Mouse (Mus musculus) midbrain, embryonic 11.5 days (tissue): ENCODE measurements around the gene Hnrnpk. TPM values are rescaled to one million over a fixed set of nuclear protein-coding genes. Genes with fewer than 3 reads are reported as not detected.
"Not testable (repeated sequence)": the region's sequence is repeated elsewhere in the genome, so short reads cannot be mapped to it uniquely, and the experiment has no call there.

Experiments
- ATAC-seq: fragments of 200-750 bp; cut with Nextera tagmentation; 2 replicates; pipeline ENCODE4 v1.8.0; 2017; ENCODE audit warnings: moderate TSS enrichment, moderate library complexity; ENCODE audit not compliant: low FRiP score
- DNase-seq: peaks from one replicate; pipeline ENCODE4 v3.0.0; 2015; ENCODE audit warnings: low spot score; ENCODE audit errors: missing footprints
- H3K27ac ChIP-seq: fragments of 300-500 bp; sonication (generic); 2 replicates; pipeline ENCODE4 v1.5.1; 2014; ENCODE audit warnings: low read depth, low read length
- H3K27me3 ChIP-seq: fragments of 300-500 bp; sonication (generic); 2 replicates; pipeline ENCODE4 v1.6.1; 2014; ENCODE audit warnings: mild to moderate bottlenecking, low read length, moderate library complexity, mixed read lengths; ENCODE audit not compliant: control insufficient read depth, insufficient read depth
- H3K36me3 ChIP-seq: fragments of 300-500 bp; sonication (generic); 2 replicates; pipeline ENCODE4 v1.6.1; 2014; ENCODE audit warnings: mild to moderate bottlenecking, low read length, moderate library complexity, mixed read lengths; ENCODE audit not compliant: control insufficient read depth, insufficient read depth
- H3K4me1 ChIP-seq: fragments of 300-500 bp; sonication (generic); 2 replicates; pipeline ENCODE4 v1.6.1; 2014; ENCODE audit warnings: low read length; ENCODE audit not compliant: control insufficient read depth, insufficient read depth
- H3K4me2 ChIP-seq: fragments of 300-500 bp; sonication (generic); 2 replicates; pipeline ENCODE4 v1.6.1; 2014; ENCODE audit warnings: mild to moderate bottlenecking, moderate library complexity
- H3K4me3 ChIP-seq: fragments of 300-500 bp; sonication (generic); 2 replicates; pipeline ENCODE4 v1.5.1; 2014; ENCODE audit warnings: low read depth, low read length
- H3K9ac ChIP-seq: fragments of 300-500 bp; sonication (generic); 2 replicates; pipeline ENCODE4 v1.6.1; 2014; ENCODE audit warnings: low read length
- H3K9me3 ChIP-seq: fragments of 300-500 bp; sonication (generic); 2 replicates; pipeline ENCODE4 v1.6.1; 2016; ENCODE audit warnings: low read length; ENCODE audit not compliant: control insufficient read depth
- WGBS: fragments of 180-500 bp; shearing (Covaris S2); extraction: QIAGEN DNeasy Blood & Tissue Kit; methylation state at CpG from one replicate; pipeline ENCODE4 v1.1.7; 2014; 5-methylcytosine and 5-hydroxymethylcytosine counted together
- polyA plus RNA-seq: library from polyadenylated mRNA; unstranded; fragments of >200 nt; fragmentation: Nextera tagmentation; extraction: Ambion mirVana; gene quantifications from 2 replicates; pipeline ENCODE4 v1.2.1, GENCODE M21; 2014

The Hnrnpk gene
- polyA plus RNA-seq, 1 experiment from 2014 or later, result 2,649 TPM

DNA sequence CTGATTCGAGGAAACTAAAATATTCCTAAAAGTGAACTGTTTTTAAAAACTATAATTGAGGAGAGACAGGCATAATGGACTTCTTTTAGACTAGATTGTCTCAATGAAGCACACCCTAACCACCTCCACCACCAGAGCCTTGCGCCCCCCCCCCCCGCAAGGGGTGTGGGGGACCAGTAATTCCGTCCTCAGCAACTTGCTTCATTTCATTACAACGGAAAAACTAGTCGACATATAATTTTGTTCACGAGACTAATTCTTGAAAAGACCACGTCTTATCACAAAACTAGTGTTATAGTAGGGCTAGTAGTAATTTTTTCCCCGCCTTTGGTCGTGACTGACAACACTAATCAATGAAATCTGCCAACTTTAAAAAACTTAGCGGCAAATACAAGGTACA lies 2.6 kb downstream of the Hnrnpk start:
- Histone ChIP-seq H3K27ac (no peak overlapping the region), H3K36me3 (peaks cover 10% of the 10 kb centered on the region), H3K4me3 (peak overlapping the region; percentile 100), H3K9ac (peak overlapping the region; percentile 100), H3K9me3 (no peaks in the 10 kb centered on the region), H3K4me1 (peaks cover 2% of the 10 kb centered on the region; the same call in 1 of the 2 replicates), H3K4me2 (peak overlapping the region; percentile 69), H3K27me3 (no peaks in the 10 kb centered on the region)
- peak; percentile 94 for DNase-seq
- ATAC-seq, result no peak
- under 1% methylated on average over 11 of the region's 11 CpGs for WGBS

DNA sequence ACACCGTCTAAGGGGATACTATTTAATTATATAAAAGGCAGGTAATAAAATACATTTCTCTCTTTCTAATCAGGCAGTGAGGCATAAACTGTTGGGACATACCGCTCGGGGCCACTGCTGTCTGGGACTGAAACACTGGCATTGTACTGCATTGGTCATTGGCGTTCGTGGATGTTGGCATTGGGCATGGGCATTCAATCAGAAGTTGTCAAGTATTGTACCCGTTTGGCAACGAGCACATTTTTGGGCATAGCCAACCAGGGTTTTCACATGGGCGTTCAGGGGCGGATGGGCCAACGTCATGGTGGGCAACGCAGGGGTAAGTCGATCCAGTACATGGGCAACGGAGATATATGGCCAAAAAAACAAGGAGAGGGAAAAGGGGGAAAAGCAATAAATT lies 5.5 kb downstream of the Hnrnpk start:
- H3K36me3 ChIP-seq, result peaks cover 14% of the 10 kb centered on the region
- no peaks in the 10 kb centered on the region for H3K27me3 ChIP-seq
- H3K4me2 ChIP-seq, result no peak overlapping the region
- 90% methylated on average over 13 of the region's 13 CpGs for WGBS
- no peak overlapping the region for H3K9ac ChIP-seq
- H3K9me3 ChIP-seq, result no peaks in the 10 kb centered on the region
- no peak overlapping the region for H3K27ac ChIP-seq
- ATAC-seq, result no peak
- no peak overlapping the region for H3K4me3 ChIP-seq
- peaks cover 2% of the 10 kb centered on the region; the same call in 1 of the 2 replicates for H3K4me1 ChIP-seq
- DNase-seq, result peak; percentile 87

DNA sequence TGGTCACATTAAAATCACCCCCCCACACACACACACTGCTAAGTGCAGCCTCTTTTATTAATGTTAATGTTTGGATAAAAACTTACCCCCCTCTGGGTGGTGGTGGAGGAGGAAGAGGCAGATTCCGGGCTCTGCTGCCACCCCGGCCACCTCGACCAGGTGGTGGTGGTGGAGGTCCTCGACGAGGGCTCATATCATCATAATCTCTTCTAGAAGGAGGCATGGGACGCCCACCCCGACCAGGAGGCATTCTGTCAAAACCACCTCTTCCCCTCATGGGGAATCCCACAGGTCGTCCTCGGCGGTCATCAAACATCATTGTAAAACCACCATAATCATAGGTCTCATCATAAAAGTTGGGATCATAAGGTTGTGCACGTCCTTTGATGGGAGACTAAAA lies 8.8 kb downstream of the Hnrnpk start:
- H3K4me2 ChIP-seq, ATAC-seq, H3K9me3 ChIP-seq, H3K27ac ChIP-seq, H3K4me1 ChIP-seq, H3K27me3 ChIP-seq, H3K4me3 ChIP-seq, H3K9ac ChIP-seq: not testable (repeated sequence)
- 93% methylated on average over 11 of the region's 11 CpGs for WGBS
- H3K36me3 ChIP-seq, result peaks cover 17% of the 10 kb centered on the region
- DNase-seq, result peak; percentile 81

DNA sequence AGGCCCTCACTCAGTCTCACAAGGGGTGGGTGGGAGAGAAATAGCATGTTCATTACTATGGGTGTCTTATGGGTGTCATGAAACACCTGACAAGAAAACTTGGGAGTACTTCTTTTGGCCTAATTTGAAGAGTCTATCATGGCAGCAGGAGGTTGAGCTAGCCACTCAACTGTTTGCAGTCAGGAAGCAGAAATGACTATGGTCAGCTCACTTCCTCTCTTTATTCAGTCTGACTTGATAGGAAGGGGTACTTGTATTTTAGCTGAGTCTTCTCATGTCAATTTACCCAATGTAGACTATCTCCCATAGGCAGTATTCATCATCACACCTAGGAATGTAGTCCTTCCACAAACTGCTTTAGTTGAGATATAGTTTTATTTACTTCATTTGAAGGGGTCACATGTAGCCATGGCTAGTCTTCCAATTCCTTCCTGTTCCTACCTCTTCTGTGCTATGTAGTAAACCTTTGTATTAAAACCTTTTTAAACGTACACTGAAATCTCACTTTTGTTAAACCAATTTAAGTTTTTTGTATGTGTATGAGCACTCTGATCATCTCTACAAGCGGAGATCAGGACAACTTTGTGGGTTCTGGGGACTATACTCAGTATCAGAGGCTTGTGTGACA lies 13.7 kb downstream of the Hnrnpk start:
- WGBS, result 86% methylated on average over 2 of the region's 2 CpGs
- Histone ChIP-seq H3K9ac (no peak overlapping the region), H3K9me3 (no peaks in the 10 kb centered on the region), H3K4me3 (no peak overlapping the region), H3K4me2 (no peak overlapping the region), H3K36me3 (peaks cover 7% of the 10 kb centered on the region; the same call in 1 of the 2 replicates), H3K27me3 (no peaks in the 10 kb centered on the region), H3K27ac (no peak overlapping the region), H3K4me1 (no peaks in the 10 kb centered on the region)
- DNase-seq (no peak), ATAC-seq (no peak)

DNA sequence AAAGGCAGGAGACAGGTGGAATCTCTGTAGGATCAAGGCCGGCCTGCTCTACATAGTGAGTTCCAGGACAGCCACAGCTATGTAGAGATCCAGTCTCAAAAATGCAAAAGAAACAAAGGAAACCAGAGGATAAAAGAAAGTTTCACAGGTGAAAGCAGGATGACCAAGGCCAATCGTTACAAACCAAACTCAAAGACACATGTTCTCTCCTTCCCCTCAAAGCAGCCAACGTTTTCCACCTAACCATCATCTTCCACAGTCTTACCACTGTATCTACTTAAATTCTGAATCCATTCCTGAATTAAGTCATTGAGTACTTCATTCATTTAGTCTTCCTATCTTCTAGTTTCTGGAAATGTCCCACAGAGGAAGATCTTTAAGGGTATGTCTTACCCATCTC lies 14.8 kb downstream of the Hnrnpk start:
- 68% methylated on average over 3 of the region's 3 CpGs for WGBS
- H3K4me1 ChIP-seq, result peaks cover 4% of the 10 kb centered on the region; the same call in 1 of the 2 replicates
- no peaks in the 10 kb centered on the region for H3K9me3 ChIP-seq
- no peaks in the 10 kb centered on the region for H3K27me3 ChIP-seq
- ATAC-seq, result 0 out of 2 replicates have a peak, but pooled peaks have one; percentile 8
- no peak overlapping the region for H3K4me2 ChIP-seq
- H3K27ac ChIP-seq, result no peak overlapping the region
- peaks cover 3% of the 10 kb centered on the region; the same call in 1 of the 2 replicates for H3K36me3 ChIP-seq
- peak; percentile 89 for DNase-seq
- H3K4me3 ChIP-seq, result no peak overlapping the region
- H3K9ac ChIP-seq, result no peak overlapping the region

DNA sequence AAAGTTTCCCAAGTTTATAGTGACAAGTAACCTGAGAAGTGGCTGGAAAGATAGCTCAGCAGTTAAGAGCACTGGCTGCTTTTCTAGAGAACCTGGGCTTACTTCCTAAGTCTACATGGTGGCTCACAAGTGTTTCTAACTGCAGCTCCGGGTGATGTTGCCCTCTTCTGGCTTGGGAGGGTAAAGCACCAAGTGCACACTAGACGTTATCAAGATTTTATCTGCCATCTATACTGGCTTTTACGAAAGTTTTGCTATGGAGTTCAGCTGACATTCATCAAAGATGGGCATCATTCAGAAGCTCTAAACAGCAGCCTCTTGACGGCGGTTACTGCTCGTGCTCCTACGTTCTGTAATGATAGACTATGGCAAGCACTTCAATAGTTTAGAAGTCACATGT lies 15.2 kb downstream of the Hnrnpk start:
- ATAC-seq, result 0 out of 2 replicates have a peak, but pooled peaks have one; percentile 14
- Histone ChIP-seq H3K4me3 (no peak overlapping the region), H3K36me3 (peaks cover 3% of the 10 kb centered on the region; the same call in 1 of the 2 replicates), H3K9me3 (no peaks in the 10 kb centered on the region), H3K27me3 (no peaks in the 10 kb centered on the region), H3K27ac (no peak overlapping the region), H3K9ac (no peak overlapping the region), H3K4me1 (peaks cover 4% of the 10 kb centered on the region; the same call in 1 of the 2 replicates), H3K4me2 (no peak overlapping the region)
- peak; percentile 94 for DNase-seq
- whole genome bisulfite sequencing, result 21% methylated on average over 7 of the region's 7 CpGs

DNA sequence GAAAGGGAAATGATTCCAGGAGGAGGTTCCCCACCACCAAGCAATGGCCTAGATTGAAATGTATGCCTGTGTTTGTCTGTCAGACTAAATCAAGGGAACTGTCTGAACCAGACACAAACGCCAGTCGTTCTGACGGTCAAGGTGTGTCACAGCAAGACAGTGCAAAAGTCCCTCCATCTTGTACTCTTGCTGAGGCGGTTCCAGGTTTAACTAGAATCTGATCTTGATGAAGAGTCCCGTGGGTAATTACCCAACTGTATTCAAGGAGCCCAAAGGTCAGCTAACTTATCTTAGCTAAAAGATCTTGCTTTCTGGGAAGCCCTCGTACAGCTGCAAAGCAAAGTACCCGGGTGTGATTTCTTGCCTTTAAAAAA lies 17.6 kb downstream of the Hnrnpk start:
- H3K36me3 ChIP-seq, result peaks cover 19% of the 10 kb centered on the region
- peak overlapping the region; percentile 89 for H3K9ac ChIP-seq
- H3K27me3 ChIP-seq, result no peaks in the 10 kb centered on the region
- 0 out of 2 replicates have a peak, but pooled peaks have one; percentile 3 for ATAC-seq
- 87% methylated on average over 7 of the region's 7 CpGs for WGBS
- peaks cover 4% of the 10 kb centered on the region; the same call in 1 of the 2 replicates for H3K4me1 ChIP-seq
- peak overlapping the region; percentile 83 for H3K4me2 ChIP-seq
- H3K4me3 ChIP-seq, result peak overlapping the region; percentile 77
- peaks cover 14% of the 10 kb centered on the region for H3K9me3 ChIP-seq
- DNase-seq, result no peak
- H3K27ac ChIP-seq, result no peak overlapping the region

DNA sequence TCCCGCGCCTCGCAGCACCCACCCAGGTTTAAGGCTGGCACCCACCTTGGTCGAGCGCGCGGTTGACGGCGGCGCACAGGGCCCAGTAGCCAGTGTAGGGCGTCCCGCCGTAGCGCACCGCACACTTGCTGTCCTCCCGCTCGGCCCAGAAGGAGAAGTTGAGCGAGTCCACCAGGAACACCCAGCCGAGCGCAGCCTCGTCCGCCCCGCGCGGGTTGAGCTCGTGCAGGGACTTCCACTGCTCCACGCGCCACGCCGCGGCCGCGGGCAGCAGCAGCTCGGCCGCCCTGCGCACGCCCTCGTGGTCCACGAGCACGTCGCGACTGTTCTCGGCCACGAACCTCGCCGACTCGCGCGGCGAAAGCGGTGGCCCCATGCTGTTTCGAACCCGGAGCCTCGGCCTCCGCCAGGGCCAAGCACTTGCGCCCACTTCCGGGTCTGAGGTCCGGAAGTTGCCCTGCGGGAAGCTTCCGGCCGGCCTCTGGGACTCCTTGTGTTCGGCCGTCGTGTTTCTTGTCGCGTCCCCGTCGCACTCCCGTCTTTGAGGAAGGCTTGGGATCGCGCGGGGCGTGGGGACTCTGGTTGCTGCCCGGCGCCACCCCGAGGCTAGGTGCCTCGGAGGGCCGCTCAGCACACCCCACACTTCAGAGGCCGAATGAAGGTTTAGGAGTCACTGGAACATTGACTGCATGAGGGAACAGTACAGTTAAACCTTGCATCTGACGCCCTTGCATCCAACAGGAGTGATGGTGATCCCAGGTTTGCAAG lies 18.2 kb downstream of the Hnrnpk start, which contains the start of gene 2210016F16Rik:
Gene 2210016F16Rik (minus strand): TSS at position 447 of the 768 bp plus-strand sequence.
- Histone ChIP-seq H3K27me3 (no peaks in the 10 kb centered on the region), H3K4me3 (peak within 1 kb of the TSS; percentile 77), H3K9me3 (peaks cover 20% of the 10 kb centered on the region), H3K27ac (no peak within 1 kb of the TSS), H3K9ac (peak within 1 kb of the TSS; percentile 89), H3K4me2 (peak within 1 kb of the TSS; percentile 83), H3K4me1 (peaks cover 4% of the 10 kb centered on the region; the same call in 1 of the 2 replicates), H3K36me3 (peaks cover 23% of the 10 kb centered on the region)
- ATAC-seq (peak; percentile 83), DNase-seq (peak; percentile 95)
- WGBS, result 4% methylated on average over 80 of the region's 80 CpGs

DNA sequence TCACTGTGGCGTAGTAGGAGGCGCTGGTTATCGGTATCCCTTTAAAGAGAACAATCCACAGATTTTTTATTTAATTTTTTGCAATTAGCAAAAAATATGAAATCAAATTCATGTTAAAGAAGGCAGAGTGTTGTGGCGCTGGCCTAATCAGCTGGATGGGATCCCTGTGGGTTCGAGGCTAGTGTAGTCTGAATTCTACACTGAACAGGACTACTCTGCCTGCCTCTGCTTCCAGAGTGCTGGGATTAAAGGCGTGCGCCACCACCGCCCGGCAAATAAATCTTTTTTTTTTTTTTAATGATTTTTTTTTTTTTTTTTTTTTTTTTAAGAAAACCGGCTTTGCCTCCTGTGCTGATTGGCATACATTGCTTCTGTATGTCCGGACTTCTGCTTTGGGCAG lies 18.8 kb downstream of the Hnrnpk start:
- Histone ChIP-seq H3K4me3 (peak overlapping the region; percentile 77), H3K4me1 (peaks cover 4% of the 10 kb centered on the region; the same call in 1 of the 2 replicates), H3K9ac (peak overlapping the region; percentile 89), H3K4me2 (peak overlapping the region; percentile 83), H3K9me3 (peaks cover 22% of the 10 kb centered on the region), H3K27me3 (no peaks in the 10 kb centered on the region), H3K27ac (no peak overlapping the region), H3K36me3 (peaks cover 23% of the 10 kb centered on the region)
- WGBS, result 57% methylated on average over 11 of the region's 11 CpGs
- DNase-seq, result no peak
- ATAC-seq, result no peak
